Mouse (Mus musculus) left cerebral cortex, adult 18-20 months (tissue): ENCODE data around the gene Nus1. TPM values are rescaled to one million over a fixed set of nuclear protein-coding genes. Genes with fewer than 3 reads are reported as not detected.

Source experiments
- DNase-seq, 2 experiments: peaks; one replicate each; pipeline ENCODE4 v3.0.0; 2021 to 2022; ENCODE audit warnings: low spot score in 2 of 2, mixed read lengths in 1 of 2
- total RNA-seq, 2 experiments: library from RNA; stranded (reverse); gene quantifications; 2 replicates each; pipeline ENCODE4 v1.2.3; 2021

Gene Nus1
- total RNA-seq, 2 experiments from 2014 or later = 63.8 to 66.3 TPM

DNA sequence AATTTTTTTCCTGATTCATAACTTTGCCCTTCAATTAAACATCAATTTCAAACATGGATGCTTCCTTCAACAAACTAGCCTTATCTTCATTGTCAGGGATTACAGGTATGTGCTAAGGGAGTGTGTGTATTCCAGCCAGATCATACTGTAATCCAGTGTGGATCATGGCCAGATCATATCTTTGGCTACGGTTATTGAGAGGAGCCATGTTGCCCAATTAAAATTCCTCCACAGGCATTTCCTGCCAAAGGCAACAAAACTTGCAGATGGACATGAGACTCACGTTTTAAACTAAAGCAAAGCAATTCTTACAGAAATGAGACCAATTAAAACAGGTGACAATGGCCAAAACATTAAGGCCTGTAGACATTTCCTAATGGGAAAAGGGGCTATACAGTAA is 889 bp upstream of the Nus1 start:
- no peak for DNase-seq

DNA sequence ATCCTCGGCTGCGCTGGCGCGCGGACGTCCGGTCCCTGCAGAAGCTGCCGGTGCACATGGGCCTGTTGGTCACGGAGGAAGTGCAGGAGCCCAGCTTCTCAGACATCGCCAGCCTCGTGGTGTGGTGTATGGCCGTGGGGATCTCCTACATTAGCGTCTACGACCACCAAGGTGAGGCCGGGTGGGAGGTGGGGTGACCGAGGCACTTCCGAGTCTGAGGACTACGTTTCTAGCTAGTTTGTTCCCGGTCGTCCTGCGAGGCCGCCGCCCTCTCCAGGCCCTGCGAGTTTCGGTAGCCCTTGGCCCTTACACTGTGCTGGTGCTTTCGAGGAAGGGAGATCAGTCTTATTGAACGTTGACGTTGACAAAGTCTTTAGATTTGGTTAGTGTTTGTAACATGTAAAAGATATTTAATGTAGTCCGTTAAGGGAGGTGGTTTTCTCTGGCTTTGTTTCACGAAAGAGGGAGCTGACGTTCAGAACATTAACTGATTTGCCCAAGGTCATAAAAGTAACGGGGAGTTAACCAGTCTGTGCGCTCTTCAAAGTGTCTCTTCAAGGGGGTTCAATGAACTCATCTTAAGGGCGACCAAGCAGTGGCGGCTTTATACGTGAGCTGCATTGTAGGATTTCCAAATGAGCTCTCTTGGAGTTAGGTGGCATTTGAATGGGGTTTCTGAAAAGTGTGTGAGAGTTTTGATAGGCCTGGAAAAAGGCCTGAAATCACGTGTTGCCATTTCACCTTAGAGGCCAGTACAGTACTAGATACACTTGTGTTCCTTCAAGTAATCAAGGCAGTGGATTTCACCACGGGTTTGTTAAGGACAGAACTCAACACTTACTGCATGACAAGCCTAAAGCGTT is 882 bp downstream of the Nus1 start:
- DNase-seq = no peak

DNA sequence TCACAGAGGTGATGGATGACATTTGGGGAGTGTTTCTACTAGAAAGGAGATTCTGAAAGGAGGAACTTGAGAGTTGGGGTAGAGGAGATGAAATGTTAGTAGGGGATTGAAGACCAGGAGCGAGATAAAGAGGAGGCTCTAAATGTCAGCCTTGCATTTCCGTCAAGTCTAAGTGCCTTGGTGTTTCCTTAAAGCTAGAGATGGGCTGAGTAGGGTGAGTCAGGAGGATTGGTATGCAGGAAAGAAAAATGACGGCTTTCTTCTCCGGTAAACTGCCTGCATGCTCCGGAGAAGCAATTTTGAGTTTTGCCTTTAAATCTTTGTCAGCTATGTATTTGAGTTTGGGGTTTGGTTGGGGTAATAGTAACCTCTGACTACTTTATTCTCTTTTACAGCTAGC is 1.6 kb downstream of the Nus1 start:
- DNase-seq = no peak

DNA sequence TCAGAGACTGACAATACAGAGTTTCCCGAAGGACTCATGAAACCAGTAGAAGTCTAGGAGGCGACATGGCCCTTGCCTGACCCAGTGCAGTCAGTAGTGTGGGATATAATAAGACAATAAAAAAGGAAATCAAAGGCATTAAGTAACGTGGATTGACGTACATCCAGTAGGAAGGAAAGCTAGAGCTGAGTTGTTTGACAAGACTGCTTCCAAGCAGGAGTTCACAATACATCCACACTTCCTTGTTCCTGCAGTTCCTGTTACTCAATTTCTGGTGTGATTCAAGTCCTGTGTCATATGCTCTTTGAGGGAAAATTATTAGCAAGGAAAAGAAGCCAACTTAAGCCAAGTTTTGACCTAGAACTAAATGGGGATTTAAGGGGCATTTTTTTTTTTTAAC is 2.1 kb downstream of the Nus1 start:
- DNase-seq = no peak

DNA sequence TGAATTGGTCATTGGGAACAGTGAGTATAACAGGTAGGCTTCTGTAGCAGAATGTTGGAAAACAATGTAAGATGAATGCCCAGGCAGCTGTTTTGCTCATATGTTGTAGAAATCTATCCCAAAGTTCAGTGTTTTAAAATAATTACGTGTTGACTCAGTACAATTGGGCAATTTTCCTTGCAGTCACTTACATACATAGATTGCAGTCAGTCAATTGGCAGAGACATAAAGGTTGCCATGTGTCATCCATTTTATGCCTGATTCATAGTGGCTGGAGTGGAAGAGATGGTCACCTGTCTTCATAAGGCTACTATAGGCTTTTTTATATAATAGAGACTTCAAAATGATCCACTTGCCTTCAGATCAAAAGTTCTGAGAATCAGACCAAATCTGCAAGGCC is 3.2 kb downstream of the Nus1 start:
- no peak for DNase-seq

DNA sequence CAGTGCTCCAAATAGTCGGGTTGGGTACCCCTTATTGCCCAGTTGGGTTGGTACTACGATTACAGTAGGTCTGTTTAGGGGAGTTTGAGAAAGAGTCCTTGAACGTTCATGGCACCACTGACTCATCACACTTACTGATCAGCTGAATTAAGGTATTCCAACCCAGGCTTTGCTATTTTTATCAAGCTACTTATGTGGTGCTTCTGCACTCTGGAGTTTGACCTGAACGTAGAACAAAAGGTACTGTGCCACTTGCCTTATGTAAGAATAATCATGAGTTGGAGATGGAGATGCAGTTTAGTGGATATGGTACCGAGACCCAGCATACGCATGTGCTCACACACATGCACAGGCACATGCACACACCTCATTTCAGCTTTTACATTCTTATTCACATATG is 4.4 kb downstream of the Nus1 start:
- DNase-seq = no peak

DNA sequence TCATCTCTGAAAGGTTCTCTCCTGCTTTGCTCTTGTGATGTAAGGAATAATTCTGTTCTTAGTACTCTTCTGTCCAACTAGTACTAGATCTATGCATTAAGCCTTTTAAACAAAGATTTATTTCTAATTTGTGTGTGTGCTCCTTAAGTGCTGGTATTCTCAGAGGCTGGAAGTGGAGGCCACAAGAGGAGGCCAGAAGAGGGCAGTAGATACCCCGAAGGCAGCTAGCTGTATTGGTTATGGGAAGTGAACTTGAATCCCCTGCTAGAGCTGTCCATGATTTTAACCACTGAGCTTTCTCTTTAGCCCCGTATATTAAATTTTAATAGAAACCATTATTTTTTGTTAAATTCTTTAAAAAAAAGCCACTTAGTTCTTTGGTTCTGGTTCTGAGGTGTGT is 5.8 kb downstream of the Nus1 start:
- no peak for DNase-seq

DNA sequence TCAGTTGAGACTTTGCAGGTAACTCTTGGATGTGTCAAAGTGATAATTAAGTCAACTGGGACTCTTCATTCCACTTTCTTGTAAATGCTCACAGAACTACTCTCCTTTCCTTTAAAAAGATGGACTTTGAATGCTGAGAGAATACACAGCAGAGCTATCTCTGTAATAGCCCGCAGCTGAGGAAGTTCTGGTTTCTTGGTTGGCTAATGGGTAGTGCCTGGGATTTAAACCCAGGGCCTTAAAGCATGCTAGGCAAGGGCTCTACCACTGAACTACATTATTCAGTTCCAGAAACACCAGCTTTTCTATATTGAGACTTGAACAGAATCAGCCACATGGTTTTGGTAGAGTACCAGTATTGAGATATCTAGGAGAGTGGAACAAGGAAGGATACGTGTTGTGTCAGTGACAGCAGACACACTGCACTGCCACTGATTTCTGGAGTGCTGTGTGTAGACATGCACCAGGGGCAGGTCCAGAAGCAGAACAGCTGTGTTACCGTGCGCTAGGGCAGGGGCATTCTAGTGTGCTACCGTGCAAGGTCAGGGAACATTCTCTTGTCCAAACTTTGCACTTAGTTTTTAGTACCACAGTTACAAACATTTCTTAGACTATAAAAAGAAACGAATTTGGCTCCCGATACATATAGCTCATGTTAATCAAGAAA is 9.1 kb downstream of the Nus1 start:
- DNase-seq = no peak

DNA sequence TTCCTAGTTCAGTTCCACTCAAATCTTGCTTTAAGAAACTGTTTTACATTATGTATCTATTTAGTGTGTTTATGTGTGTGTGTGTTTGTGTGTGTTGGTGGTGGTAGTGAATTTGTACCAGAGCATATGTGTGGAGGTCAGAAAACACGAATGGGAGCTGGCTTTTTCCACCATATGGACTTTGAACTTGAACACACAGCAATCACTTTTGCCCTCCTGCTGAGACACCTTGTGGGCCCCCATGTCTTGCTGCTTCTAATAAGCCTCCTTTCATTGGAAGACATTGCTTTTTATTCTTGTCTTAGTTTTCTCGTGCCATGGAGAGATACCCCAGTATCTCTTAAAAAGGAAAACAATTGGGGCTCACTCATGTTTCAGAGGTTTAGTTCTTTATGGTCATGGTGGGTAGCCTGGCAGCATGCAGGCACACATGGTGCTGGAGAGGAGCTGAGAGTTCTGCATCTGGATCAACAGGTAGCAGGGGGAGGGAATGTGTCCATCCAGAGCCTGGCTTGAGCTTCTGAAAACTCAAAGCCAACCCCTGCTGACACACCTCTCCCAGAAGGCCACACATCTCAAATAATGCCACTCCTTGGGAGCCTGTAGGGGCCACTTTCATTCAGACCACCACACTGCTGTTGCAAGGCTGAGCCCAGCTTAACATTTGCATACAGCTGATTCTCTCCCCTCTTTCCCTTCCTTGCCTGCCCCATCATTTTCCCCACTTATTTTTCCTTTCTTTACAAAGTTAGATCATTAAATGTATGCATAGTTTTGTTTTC is 10.5 kb downstream of the Nus1 start:
- no peak for DNase-seq

DNA sequence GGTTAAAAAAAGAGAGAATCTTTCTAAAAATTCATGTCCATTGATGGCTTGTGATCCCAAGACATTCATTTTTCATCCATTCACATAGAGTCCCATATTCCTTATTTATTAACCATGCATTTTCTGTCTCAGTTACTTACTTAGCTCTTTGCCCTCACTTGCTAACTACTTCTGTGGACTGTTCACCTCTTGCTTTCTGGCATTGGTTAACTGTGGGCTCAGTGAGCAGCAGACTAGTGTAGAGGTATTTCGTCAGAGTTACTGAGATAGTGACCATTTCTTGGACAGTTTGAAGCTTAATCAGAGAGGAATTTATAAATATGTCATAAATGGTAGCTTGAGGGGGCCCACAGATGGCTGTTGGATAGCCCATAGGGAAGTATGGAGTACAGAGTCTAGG is 13.6 kb downstream of the Nus1 start:
- DNase-seq = no peak

DNA sequence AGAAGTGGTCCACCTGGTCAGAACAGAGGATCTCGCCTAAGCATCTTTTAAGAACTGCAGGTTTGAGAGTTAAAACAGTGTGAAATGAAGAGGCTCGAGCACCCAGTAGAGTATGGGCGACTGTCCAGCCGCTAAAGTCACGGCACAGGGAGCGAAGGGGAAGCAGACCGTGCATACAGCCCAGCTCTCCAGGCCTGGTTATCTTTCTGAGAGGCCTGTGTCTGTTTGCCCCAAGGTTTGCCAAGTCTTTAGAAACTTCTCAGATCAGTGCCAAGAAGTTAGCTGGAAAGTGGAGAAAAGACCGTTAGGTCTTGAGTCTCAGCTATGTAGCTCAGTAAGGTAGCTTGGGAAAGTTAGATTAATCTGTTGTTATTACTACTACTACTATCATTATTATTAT is 17.5 kb downstream of the Nus1 start:
- DNase-seq = no peak

DNA sequence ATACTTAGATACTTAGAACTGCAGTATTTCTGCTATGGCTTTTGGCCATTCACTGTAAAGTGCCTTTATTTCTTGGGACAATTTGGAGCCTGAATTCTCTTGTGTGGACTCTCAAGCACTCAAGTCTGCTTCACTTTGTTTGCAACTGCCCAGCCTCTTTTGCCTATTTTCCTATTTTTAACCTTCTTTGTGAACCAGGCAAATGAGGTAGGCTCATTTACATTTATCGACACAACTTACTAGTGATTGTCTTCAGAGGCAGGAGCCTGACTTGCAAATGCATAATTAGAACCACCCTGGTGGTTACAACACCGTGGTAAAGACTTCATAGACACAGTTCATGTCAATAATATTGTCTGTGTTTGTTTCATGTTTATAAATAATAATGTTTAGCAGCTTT is 43.3 kb downstream of the Nus1 start:
- no peak for DNase-seq

DNA sequence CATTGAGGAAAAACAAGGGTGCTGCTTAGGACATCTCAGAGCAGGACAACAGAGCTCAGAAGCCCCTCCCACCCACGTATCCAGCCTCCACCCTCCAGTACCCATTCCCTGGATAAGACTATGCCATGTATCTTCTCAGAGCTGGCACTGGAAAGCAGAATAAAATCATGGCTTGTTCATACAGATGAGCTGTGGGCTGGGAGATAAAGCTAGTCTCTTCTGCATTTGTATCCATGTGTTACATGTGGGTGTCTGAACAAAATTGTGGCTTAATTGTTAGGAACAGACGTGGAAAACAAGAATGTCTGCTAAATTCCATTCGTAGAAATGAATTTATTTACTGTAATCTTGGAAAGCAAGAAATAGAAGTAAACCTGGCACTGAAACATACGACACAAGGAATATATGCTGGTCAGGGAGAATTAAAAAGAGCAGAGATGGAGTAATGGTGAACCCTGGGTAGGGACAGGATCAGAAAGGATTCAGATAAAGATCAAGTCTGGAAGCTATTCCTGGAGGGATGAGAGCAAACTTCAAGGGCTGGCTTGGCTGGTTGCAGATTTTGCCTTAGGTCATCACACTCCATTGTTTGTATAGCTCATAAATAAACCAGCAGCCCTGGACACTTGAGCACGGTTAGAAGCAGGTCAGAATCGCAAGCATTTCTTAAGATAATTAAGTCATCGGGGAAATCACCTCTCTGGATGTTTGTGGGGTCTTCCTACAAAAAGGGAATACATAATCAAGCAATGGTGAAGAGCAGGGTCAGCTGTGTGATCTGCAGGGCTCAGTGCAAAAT is 46.8 kb downstream of the Nus1 start:
- no peak for DNase-seq

DNA sequence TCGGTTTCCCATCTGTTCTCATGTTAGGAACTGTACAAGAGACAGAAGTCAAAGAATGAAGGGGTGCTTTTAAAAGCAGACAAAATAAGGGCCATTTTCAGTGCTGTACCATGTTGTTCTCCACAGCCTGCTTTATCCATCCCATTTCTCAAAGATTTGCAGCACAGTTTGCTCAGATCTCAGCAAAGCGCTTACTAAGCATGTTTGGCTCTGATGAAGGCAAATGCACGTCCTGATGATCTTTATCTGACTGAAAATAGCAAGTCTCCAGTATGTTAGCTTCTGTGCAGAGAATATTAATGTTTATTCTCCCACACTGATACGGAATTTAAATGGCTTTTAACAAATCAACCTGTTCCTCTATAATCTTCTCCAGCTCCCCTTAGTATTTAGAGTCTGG is 54.2 kb downstream of the Nus1 start:
- DNase-seq = no peak

Other genes with a start within 250 kb of the Nus1 start
- not detected for gene Ros1, start 222.3 kb upstream of the Nus1 start, total RNA-seq
- 1 to 10 TPM; 4.8 to 5.5 TPM for gene Dcbld1, start 183.9 kb upstream of the Nus1 start, total RNA-seq
- gene Gm26741, start 58.8 kb upstream of the Nus1 start, total RNA-seq = not detected
- 10 to 100 TPM; 40.7 to 41.3 TPM for gene Gopc, start 35.4 kb upstream of the Nus1 start, total RNA-seq
- not detected for gene Nepn, start 28.6 kb upstream of the Nus1 start, total RNA-seq